Mouse (Mus musculus) skeletal muscle tissue, adult 2 months (tissue): ENCODE data around the gene Frmd4b.

Source experiments
- DNase-seq: peaks from one replicate; pipeline ENCODE4 v3.0.0-alpha.2; 2012; ENCODE audit warnings: low read depth, low spot score

The Frmd4b gene

DNA sequence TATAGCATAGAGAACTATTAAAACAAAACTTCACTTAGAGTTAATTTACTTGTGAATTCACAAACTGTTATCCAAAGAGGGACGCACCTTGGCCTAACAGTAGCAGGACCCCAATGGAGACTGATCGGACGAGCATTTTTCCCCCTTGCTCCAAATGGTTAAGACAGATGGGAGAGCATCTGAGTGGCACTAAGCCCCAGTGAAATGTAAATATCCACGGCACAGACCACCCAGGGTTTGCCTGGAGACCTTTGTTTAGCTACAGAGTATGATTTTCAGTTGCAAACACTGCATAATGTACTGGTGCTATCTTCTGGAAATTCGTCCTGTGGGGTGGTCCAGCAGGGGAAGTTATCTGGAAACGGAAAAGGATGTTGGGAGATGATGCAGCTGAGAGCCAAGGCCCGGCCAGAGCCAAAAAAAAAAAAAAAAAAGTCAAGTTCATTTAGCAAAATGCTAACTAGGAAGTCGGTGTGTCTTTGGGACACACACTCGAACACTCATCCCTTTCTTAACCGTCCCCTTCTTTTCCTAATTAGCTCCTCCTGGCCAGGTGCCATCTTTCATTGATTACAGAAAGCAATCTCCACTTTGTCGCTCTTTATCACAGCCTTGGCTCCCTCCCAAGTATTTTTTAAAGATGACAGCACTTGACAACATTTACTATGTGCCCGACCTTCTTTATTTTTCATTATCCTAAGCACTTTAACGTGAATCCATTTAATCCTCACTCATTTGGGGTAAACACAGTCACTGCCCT lies 95.9 kb downstream of the Frmd4b start:
- DNase-seq: no peak

DNA sequence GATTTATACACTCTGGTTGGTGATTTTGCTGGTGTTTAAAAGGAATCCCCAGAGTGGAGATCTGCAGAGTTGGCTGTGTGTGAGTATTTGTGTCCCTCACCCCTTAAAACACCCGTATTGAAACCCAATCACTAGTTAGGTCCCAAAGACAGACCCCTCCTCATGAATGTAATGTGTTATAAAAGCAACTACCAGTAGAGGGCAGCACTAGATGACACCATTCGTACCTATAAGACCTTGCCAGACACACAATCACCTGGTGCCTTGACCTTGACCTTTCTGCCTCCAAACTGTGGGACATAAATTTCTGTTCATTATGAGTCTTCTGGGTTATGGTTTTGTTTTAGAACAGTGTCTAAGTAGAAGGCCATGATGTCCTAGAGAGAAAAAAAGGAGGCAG lies 96.8 kb downstream of the Frmd4b start:
- no peak for DNase-seq

DNA sequence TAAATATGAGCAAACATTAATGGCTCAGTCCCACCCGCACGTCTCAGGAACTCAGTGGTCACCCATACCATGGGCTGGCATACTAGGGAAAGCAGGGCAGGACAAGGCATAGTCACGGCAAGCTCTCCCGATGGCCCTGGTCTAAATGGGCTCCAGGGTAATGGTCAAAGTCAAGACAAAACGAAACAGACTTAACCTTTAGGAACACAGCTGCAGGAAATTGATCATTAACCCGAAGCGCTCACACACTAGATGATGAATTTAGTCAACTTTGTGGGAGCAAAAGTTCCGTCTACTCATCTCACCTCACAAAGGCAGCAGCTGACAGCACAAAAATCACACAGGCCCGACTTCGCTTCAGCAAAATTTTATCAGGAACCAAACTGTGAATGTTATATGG lies 97.8 kb downstream of the Frmd4b start:
- no peak for DNase-seq

DNA sequence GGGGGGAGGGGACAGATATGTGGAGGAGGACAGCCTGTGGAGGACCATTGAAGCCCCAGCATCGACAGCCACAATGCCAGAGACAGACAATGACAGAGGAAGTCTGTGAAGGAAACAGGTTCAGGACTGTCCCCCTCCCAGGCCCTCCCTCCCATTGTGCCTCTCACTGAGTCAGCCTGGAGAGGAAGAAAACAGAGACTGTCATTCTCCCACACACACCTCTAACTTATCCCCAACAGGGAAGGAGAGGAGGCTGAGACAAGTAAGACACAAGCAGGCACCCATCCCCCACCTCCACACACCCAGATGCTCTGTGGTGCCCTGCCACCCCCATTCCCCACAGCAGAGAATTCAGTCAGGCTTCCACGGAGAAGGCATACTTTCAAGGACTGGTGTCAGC lies 98.9 kb downstream of the Frmd4b start:
- DNase-seq: no peak

DNA sequence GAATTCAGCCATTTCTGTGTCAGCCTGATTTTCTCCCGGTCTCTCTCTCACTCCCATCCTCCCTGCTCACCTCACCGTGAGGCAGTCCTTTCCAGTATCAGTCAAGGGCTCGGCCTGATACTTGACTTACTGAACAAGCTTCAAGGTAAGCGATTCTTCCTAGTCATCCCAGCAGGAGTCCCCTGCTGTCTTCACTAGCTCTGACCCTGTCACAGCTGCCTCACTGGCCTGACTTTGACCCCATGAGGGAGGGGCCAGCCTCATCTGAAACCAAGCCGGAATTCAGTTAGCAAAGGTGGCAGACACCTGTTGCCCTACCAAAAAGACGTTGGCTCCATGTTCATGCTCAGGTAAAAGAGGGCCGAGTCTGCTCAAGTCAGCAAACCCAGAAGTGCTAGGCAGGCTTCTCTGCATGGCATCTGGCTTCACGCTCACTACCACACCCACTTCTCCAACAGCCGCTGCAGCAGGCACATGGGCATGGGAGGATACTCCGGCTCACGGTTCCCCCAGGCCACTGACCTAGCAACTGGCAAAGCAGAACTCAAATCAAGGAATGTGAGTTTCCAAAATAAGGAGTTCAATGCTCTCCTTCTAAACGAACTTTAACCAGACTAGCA lies 99.6 kb downstream of the Frmd4b start:
- no peak for DNase-seq

DNA sequence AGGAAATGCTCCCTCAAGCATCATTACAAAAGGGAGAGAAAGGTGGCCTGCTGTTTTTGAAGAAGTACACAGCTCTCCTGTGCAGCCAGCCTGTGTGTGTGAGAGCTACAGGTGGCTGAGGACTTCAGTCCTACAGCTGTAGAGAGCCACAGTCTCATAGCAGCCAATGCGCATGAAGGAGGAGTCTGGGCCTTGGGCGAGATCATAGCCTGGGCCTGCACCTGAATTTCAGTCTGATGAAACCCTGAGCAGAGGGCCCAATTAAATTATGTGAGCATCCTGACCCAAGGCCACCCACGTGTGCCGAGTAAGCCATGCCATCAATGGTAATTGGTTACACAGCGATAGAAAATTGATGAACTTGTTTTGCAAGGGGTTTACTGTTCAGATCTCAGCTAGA lies 100.4 kb downstream of the Frmd4b start:
- DNase-seq: no peak

DNA sequence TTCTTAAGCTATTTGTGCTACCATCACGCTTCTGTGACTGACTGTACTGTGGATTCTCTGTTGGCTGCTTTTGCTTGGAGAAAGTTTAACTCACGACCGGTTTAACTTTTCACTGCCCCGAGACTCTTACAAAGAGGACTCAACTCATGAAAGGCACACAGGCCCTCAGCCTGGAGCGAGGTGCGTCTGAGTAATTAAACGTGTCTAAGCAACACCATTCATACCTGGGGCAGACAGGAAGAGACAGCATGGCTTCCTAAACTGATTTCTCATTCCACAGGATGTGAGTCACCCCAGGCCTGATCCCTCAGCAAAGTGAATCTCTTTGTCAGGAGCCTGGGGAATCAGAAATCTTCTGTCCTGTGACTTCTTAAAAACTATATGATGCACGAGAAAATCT lies 106.6 kb downstream of the Frmd4b start:
- no peak for DNase-seq

DNA sequence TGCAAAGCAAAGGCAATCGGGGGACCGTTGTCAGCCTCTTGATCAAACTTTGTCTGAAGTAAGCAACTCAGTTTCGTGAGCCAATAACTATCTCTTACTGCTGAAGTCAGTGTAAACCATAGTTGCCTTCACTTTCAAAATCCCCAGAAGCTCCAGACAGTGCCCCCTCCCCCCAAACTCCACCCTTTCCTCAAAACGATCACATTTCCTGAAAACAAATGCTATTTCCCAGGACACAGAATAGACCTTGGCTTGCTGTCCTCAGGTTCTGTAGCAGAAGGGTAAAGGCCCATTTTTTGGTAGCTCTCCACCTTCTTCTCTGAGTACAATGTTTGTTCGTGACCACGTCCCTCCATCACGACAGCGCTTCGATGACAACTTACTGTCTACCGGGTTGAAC lies 107.9 kb downstream of the Frmd4b start:
- no peak for DNase-seq

DNA sequence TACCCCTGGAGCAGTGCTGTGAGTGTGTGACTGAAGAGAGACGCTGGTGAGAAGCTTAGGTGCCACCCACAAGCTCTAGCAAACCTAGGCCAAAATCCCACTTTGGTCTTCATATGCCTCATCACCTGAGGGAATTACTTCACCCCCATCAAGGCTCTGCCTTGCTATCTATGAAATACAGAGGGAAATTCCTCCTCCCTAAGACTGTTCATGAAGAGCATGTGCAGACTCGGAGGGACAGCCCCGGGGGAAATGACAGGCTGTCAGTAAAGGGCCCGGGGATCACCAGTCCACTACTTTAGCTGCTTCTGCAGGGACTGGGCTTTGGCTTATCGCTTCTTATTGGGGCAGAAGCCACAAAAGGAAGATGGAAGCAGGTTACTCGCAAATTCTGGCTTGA lies 108.9 kb downstream of the Frmd4b start:
- no peak for DNase-seq

DNA sequence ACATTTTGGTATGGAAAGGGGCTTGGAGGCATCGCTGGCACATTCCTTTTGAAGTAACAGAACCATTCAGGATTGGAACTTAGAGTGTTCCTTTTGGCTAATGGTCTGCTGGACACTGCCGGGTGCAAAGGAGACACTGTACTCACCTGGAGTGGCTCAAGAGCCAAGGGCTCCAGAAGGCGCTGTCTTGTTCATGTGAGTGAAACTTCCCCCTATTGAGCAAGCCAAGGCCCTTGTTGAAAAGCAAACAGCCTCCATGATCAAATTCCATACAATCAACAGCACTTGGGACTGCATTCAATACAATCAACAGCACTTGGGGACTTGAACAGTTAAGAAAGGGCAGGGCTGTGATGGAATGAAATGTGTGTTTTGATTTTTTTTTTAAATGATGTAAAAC lies 109.4 kb downstream of the Frmd4b start:
- DNase-seq: no peak

DNA sequence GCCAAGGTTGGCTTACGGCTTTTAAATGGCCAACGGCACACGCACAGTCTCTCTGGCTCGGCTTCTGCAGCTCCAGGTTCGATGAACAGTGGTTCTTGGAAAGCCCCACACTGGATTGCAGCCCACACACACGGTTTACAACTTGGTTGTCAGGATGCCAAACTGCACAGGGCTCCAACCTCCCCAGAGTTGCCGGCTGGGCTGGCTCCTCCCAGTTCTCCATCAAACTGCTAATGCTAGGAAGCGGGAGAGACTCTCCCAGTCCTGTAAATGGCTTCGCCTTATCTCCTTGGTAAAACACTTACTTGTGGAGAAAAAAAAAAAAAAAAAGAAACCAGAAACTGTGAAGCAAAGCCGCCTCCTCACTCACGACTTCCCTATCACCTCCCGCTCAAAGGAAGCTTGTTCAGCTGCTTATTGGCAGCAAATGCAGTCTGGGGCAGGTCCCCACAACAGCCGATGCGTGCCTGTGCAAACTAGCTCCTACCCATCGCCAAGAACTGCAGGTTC lies 111.1 kb downstream of the Frmd4b start:
- DNase-seq: peak; percentile 77

DNA sequence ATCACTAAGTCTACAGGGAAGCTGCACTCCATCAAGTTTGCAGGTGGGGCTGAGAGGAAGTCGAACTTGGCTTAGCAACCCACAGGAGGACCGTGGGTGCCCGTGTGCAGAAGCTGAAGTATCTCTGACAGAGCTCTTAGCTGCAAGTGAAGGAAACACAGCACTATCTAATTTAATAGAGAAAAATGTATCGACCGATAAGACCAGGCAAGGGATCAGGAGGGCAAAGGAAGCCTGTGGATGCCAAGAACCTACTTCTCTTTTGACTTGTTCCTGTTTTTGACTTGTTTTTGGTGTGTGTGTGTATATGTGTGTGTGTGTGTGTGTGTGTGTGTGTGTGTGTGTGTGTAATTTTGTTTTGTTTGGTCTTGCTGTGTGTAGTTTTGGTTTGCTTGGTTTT lies 112.7 kb downstream of the Frmd4b start:
- no peak for DNase-seq

DNA sequence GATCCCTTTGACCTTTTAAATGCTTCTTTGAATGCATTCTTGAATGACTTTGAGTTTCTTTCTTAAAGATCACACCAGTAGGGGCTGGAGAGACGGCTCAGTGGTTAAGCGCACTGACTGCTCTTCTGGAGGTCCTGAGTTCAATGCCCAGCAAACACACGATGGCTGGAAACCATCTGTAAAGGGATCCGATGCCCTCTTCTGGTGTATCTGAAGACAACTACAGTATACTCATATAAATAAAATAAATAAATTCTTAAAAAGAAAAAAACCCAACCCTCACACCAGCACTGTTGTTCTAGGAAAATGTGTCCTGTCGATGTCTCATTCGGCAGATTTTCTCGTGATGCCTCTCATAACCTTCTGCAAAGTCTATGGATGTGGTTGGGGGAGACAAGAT lies 116.3 kb downstream of the Frmd4b start:
- DNase-seq: no peak

DNA sequence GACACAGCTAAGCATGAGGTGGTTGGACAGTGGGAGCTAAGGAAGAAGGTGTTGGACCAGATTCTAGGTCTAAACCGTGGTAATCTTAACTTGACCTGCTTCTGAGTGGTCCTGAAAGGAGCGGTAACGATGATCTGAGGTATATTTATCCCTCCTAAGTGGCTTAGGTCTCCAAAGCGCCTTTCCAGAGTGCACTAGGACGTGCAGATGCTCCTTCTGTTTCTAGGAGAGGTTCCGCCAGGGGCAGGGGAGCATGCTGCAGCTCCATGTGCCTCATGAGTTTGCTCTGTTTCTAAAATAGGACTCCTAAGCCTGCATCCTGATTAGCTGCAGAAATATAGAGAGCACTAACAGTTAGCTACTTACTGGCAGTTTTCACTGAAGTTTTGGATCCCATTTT lies 117.1 kb downstream of the Frmd4b start:
- DNase-seq: no peak

DNA sequence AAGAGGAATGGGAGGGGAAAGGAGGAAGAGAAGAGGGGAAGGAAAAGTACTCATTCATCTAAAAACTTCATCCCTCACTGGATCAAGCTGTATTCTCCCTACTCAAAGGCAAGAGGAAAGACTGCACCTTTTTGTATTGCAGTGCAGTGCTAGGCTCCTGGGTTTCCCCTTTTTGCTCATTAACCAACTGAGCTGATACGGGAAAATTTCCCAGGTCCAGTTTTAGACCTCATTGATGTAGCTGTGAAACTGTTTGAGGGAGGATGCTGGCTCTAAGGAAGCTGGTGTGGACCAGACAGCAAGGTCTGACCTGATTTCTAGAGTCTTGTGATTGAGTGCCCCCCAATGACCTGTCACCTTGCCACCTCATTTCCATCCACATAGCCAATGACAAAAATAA lies 121.3 kb downstream of the Frmd4b start:
- DNase-seq: no peak

DNA sequence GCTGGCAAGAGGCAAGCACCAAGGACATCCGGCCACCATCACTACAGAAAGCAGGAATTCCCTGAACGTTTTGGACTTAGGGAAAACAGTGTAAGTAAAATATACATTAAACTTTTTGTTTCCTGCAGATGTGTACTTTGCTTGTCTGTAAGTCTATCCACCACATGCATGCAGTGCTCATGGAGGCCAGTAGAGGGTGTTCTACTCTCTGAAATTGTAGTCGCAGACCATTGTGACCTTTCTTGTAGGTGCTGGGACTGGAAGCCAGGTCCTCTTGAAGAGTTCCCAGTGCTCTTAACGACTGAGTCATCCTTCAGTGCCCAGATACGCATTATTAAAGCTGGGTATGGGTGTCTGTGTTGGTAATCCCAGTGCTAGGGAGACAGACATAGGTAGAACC lies 126.3 kb downstream of the Frmd4b start:
- no peak for DNase-seq

DNA sequence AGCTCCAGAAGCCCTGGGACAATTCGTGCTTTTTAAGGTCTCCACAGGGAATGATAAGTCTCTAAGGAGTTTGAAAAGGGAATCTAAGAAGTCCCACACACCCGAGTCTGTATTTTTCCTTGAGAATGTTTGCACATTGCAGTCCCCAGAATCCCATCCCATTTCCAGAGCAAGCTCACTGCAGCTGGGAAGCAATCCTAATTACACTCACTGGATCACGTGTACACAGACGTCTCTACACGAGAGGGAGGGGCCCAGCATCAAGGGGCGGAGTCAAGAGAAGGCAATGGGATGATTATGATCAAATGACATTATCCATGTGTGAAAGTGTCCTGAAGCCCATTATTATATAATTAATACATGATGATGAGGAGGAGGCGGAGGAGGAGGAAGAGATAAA lies 128.5 kb downstream of the Frmd4b start:
- DNase-seq: peak; percentile 79

DNA sequence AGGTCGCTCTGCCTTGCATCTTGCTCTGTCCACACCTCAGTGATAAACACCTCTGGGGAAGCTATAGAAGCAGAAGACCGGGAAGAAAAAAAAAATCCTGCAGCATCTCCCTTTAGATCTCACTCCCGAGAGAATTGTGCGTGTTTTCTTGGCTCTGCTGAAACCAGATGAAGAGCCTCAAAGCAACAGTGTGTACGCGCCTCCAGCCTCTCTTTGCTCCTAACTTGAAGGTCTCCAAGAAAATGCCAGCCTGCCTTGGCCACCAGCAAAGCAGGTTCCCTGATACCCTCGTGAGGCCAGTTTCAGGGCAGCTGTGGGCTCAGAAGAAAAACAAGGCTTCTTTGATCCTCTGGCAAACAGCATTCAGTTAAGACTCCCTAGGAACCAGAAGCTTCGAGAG lies 129.1 kb downstream of the Frmd4b start:
- no peak for DNase-seq

DNA sequence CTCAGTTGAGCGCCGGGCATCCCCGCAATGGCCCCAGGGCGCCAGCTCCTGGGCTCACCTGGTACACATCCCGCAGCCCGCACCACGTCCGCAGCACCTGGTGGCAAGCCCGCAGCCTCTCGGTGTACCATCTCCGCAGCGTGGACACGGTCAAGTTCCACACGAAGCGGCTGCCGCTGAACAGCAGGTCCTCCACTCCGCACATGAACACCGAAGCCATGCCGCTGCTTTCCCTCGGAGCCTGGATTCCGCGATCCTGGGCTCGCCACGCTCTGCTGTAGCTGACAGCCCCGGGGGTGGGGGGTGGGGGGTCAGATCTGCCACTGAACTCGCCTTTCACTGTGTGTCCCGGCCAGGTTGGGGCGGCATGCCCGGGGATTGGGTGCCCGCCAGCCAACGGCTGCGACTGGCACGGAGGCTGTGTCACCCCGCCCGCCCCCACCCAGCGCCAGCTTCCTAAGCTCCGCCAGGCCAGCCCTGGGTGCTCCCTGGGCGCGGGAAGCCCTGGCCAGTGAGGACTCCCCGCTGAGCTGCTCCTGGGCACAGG lies 129.7 kb downstream of the Frmd4b start:
- peak; percentile 72 for DNase-seq

DNA sequence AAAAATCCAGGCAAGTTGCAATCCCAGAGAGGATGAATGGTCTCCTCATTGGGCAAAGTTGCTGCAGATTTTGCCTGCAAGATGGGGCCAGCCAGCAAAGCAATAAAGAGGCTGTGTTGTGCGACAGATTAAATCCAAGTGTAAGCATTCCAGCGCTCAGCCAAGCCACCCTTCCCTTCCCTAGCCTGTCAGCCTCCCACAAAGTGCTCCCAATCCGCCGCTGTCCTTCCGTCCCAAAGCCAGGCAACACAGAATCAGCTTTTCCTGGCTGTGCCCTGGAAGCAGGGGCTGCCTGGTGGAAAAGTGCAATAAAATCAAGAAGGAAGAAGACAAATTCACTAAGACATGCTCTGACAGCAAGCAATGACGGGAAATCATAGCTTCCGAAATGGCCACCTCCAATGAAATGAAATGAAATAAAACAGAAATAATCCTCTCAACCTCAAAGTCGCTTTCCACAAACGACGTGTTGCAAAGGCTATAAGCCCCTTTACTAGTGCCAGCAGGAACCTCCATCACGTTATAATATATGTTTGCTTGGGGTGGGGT lies 130.5 kb downstream of the Frmd4b start:
- DNase-seq: no peak

DNA sequence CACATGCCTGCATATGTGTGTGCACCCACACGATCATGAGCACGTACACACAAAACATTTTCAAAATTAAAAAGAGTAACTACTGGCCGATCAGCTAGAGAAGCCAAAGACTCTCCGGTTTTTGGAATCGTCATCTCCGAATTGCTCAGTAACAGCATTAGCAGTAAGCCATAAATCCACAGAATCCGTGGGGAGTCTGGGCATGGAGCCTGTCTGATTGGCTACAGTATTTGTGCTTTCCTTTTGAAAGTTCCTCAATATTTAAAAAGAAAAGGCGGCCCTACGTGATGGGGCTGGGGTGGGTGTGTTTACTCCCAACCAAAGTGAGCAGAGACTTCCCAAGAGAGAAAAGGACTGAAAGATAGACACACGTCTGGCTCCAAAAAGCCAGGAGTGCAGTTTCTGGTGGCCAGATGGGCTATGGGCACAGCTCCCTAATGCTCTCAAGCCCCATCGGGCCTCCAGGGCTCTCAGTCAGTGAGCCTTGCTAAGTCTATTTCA lies 131.4 kb downstream of the Frmd4b start:
- DNase-seq: no peak

DNA sequence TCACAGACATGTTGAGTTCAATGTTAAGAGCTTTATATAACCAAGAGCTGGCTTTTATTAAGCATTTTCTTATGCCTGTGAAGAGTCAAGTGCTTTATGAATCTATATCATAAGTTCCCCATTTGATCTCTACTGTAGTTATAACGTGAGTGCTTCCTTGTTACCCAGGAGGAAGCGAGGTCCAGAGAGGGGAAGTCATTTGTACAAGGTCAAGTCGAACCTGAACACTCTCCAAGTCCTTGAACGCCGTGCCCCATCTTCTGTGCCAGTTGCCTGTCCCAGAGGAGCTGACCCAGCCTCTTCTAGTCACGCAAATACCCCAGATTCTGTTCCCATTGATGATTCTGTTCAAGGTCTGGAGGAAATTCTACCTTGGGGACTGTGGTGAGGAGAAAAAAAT lies 135.4 kb downstream of the Frmd4b start:
- no peak for DNase-seq
